Mouse (Mus musculus): ENCODE results near the gene Slc6a13.

GRCm38 (mm10) chr6:121326486-121327069, 26.6 kb downstream of the Slc6a13 start:
- no peak for TF ChIP-seq CTCF (IDR thresholded peaks at IDR 0.05; ENCODE audit: low read depth)
- no peak for TF ChIP-seq EP300 (optimal IDR thresholded peaks at IDR 0.05)
